Mouse (Mus musculus) liver, postnatal 0 days (tissue): ENCODE measurements around the gene Acsl4.

Experiments
- CTCF ChIP-seq: sonication (generic); IDR thresholded peaks from 2 replicates; pipeline ENCODE4 v1.5.1; 2016; ENCODE audit warnings: antibody characterized with exemption, low read depth
- EP300 ChIP-seq: IDR thresholded peaks from 2 replicates; pipeline ENCODE4 v1.6.1; 2016; ENCODE audit warnings: antibody characterized with exemption, low read depth, mild to moderate bottlenecking

DNA sequence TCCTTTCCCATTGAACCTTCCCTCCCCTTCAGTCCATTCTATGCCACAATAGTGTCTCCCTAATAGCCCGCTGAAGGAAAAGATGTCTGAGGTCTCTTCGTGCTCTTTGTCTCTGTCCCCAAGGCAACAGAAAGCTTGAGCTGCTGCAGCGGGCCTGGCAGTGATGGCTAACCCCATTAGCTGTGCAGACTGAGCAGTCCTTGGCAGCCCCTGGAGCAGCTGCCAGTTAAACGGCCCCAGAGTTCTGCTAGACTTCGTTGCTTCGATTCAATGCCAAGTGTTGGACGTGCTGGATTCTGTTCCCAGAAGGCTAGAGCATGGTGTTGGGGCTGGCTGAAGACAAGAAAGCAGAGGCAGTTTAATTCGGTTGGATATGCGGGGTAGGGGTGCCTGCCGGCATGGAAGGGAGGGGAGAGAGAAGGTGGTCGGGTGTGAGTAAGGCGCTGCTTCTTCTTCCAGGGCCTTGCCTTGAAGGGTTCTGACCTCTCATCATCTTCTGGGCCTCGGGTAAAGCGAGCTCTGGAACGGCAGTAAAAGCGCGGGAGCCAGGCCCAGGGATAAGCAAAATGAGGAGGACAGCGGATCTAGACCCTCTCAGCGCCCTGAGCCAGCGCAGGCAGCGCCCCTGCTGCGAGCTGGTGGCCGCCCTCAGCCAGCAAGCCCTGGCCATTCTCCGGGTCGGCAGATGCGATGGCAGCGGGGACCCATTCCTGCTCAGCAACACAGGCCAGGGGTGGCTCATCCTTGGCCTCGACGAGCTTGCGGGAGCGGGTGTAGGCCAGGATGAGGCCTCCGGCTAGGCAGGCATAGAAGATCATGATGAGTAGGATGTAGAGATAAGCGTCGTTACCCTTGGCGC, 85.1 kb downstream of the Acsl4 start:
- TF ChIP-seq CTCF (no peak), EP300 (no peak)
